Mouse (Mus musculus) intestine, embryonic 16.5 days (tissue): Measurements from ENCODE around the gene Fam3a. TPM values are rescaled to one million over a fixed set of nuclear protein-coding genes. Genes with fewer than 3 reads are reported as not detected.

Experiments used
- ATAC-seq: fragments of 200-750 bp; cut with Nextera tagmentation; 2 replicates; pipeline ENCODE4 v1.8.0; 2017; ENCODE audit warnings: moderate TSS enrichment, moderate library complexity
- H3K27ac ChIP-seq: fragments of 300-500 bp; sonication (generic); 2 replicates; pipeline ENCODE4 v1.5.1; 2014; ENCODE audit warnings: mild to moderate bottlenecking, low read length
- H3K27me3 ChIP-seq: fragments of 300-500 bp; sonication (generic); replicated peaks from 2 replicates; pipeline ENCODE4 v1.6.1; 2014; ENCODE audit warnings: low read length, control low read depth, mixed read lengths; ENCODE audit not compliant: control insufficient read depth, insufficient read depth
- H3K36me3 ChIP-seq: fragments of 300-500 bp; sonication (generic); 2 replicates; pipeline ENCODE4 v1.6.1; 2014; ENCODE audit warnings: low read length, control low read depth; ENCODE audit not compliant: control insufficient read depth, insufficient read depth
- H3K4me1 ChIP-seq: fragments of 300-500 bp; sonication (generic); 2 replicates; pipeline ENCODE4 v1.6.1; 2014; ENCODE audit warnings: low read length, control low read depth, mixed read lengths; ENCODE audit not compliant: control insufficient read depth, insufficient read depth
- H3K4me2 ChIP-seq: fragments of 300-500 bp; sonication (generic); 2 replicates; pipeline ENCODE4 v1.6.1; 2014; ENCODE audit warnings: low read depth, low read length, control low read depth
- H3K4me3 ChIP-seq: fragments of 300-500 bp; sonication (generic); 2 replicates; pipeline ENCODE4 v1.5.1; 2014; ENCODE audit warnings: mild to moderate bottlenecking, low read length
- H3K9ac ChIP-seq: fragments of 300-500 bp; sonication (generic); 2 replicates; pipeline ENCODE4 v1.6.1; 2014; ENCODE audit warnings: low read depth, low read length
- H3K9me3 ChIP-seq: fragments of 300-500 bp; sonication (generic); 2 replicates; pipeline ENCODE4 v1.6.1; 2016; ENCODE audit warnings: low read length, control low read depth; ENCODE audit not compliant: control insufficient read depth
- WGBS: fragments of 180-500 bp; shearing (Covaris S2); extraction: QIAGEN DNeasy Blood & Tissue Kit; methylation state at CpG from one replicate; pipeline ENCODE4 v1.1.7; 2014; 5-methylcytosine and 5-hydroxymethylcytosine counted together
- polyA plus RNA-seq: library from polyadenylated mRNA; unstranded; fragments of >200 nt; fragmentation: Nextera tagmentation; extraction: Ambion mirVana; gene quantifications from 2 replicates; pipeline ENCODE4 v1.2.1, GENCODE M21; 2015

Gene Fam3a
- 30.6 and 34.6 TPM in 2 replicates for polyA plus RNA-seq

DNA sequence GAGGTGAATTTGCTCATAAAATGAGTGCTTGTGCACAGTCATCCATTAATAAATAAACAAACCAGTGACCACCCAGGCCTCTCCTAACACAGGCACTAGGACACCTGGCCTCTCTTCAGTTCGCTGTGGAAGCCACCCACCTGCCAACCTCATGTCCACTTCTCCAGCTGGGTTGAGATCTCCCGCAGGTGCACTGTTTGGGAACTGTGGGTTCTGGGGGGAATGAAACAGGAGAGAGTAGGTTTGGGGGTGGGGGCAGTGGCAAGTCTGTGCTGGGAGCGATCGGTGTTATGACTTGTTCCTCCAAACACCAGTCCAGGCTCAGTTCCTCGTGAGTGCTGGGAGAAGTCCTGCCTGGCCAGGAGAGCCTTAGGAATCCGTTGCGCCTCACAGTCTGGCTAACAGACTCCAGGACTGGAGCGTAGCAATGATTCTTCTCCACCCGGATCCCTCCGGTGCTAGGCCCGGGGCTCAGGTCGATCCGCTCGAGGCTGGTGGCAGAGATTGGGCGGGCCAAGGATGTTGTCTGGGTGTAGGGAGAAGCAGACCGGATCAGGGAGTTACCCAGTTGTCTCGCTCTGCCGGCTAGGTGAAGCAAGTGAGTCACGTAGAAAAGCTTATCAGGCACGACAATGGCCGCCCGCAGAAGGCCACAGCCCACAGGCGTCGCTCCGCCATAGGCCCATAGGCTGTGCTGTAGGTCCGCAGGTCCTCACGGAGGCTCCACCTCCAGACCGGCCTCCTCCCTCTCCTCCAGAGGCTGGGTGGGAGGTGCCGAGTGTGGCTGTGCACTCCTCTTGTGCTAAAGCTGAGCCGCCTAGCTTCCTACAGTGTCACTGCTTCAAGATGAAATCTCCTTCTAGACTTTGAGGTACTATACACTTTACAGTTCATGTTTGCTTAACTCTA lies at the start of gene Fam3a, which contains the start of gene Ikbkg:
Fam3a (minus strand) TSS at position 738 of the 909 bp plus-strand sequence.
Ikbkg (plus strand) TSS at position 756 of the 909 bp plus-strand sequence.
- H3K9ac ChIP-seq = peak within 1 kb of the TSS; percentile 80
- H3K9me3 ChIP-seq = no peaks in the 10 kb centered on the region
- peak within 1 kb of the TSS; percentile 64 for H3K4me2 ChIP-seq
- H3K27ac ChIP-seq = peak within 1 kb of the TSS; percentile 86
- 11% methylated on average over 29 of the region's 30 CpGs for WGBS
- ATAC-seq = peak; percentile 100
- H3K36me3 ChIP-seq = no peaks in the 10 kb centered on the region
- peak within 1 kb of the TSS; percentile 58 for H3K4me3 ChIP-seq
- H3K4me1 ChIP-seq = no peaks in the 10 kb centered on the region
- H3K27me3 ChIP-seq = no peaks in the 10 kb centered on the region

GRCm38 (mm10) chrX:74429290-74429821 lies 36.3 kb upstream of the Fam3a start:
- Histone ChIP-seq H3K9me3 (no peaks in the 10 kb centered on the region), H3K9ac (peak overlapping the region; percentile 71), H3K36me3 (no peaks in the 10 kb centered on the region), H3K4me1 (no peaks in the 10 kb centered on the region), H3K4me2 (peak overlapping the region; percentile 63), H3K27me3 (no peaks in the 10 kb centered on the region), H3K4me3 (peak overlapping the region; percentile 60), H3K27ac (peak overlapping the region; percentile 89)
- WGBS = 21% methylated on average over 22 of the region's 22 CpGs
- ATAC-seq = peak; percentile 82

DNA sequence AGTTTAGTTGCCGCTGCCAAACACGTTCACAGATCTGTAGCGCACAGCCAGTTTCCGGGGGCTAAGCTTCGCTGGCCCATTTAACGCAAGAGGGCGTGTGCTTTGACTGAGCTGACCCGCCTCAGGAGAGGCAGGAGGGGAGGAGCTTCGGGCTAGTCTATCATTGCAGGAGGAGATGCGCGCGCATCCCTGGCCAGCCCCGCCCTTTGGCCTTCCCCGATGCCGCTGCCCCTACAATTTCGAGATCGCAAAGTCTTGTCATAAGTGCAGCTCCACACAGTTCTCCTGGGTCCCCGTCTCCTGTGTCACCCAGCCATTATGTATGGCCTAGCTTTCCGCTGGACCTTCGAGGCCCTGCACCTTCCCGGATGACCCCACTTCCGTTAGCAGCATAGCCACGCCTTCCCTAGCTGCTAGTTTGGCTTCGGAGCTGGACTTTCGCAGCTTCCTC lies 35.8 kb upstream of the Fam3a start, which contains the start of gene G6pdx:
G6pdx (minus strand) TSS at position 369 of the 451 bp plus-strand sequence.
- Histone ChIP-seq H3K36me3 (no peaks in the 10 kb centered on the region), H3K4me3 (peak within 1 kb of the TSS; percentile 60), H3K9ac (peak within 1 kb of the TSS; percentile 71), H3K4me2 (peak within 1 kb of the TSS; percentile 63), H3K27ac (peak within 1 kb of the TSS; percentile 89), H3K4me1 (no peaks in the 10 kb centered on the region), H3K27me3 (no peaks in the 10 kb centered on the region), H3K9me3 (no peaks in the 10 kb centered on the region)
- WGBS = 11% methylated on average over 25 of the region's 25 CpGs
- peak; percentile 83 for ATAC-seq

- peak; percentile 22 for ATAC-seq
- WGBS = 11% methylated on average over 35 of the region's 35 CpGs
- Histone ChIP-seq H3K9ac (peak overlapping the region; percentile 65), H3K4me1 (no peaks in the 10 kb centered on the region), H3K4me3 (peak overlapping the region; percentile 60), H3K36me3 (no peaks in the 10 kb centered on the region), H3K4me2 (peak overlapping the region; percentile 55), H3K9me3 (no peaks in the 10 kb centered on the region), H3K27ac (peak overlapping the region; percentile 89; the same call in 1 of the 2 replicates), H3K27me3 (no peaks in the 10 kb centered on the region)
Measured at GRCm38 (mm10) chrX:74428146-74428825, 35.2 kb upstream of the Fam3a start.

DNA sequence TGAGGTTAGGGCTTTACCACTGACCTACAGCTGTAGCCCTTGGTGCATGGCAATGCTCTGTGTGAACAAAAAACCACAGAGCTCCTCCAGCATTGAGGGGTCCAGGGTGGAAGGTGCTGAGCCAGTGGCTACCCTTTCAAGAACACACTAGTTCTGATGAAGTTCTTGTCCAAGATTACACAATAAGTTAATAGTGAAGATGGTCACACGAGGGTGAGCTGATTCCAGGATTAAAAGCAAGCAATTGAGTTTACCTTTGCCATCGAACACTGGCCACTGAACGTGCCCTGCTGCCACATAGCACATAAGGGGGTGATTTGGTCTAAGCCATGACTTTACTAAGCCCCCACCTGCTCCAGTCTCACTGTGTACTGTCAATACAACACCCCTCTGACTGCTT lies 34.0 kb upstream of the Fam3a start:
- no peak overlapping the region for H3K4me3 ChIP-seq
- ATAC-seq = no peak
- WGBS = 81% methylated on average over 3 of the region's 3 CpGs
- no peak overlapping the region for H3K9ac ChIP-seq
- H3K27ac ChIP-seq = no peak overlapping the region
- no peak overlapping the region for H3K4me2 ChIP-seq
- H3K4me1 ChIP-seq = no peaks in the 10 kb centered on the region
- H3K9me3 ChIP-seq = no peaks in the 10 kb centered on the region
- no peaks in the 10 kb centered on the region for H3K36me3 ChIP-seq
- no peaks in the 10 kb centered on the region for H3K27me3 ChIP-seq

DNA sequence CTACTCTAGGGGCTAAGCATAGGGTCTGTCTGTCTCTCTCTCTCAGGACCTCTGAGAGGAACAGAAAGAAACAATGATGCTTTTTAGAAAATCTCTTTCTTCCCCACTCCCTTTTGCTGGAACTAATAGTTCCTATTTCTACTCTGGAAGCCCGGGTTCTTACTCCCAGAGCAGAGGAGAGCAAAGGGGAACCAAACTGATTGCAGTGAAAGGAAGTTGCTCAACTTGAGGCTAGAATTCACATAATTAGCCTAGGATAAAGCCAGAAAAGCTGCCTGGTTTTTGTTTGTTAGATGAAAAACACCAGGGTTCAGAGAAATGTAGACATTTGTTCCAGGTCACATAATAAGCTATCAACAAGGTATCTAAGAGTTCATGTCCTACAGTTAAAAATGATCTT lies 33.2 kb upstream of the Fam3a start:
- Histone ChIP-seq H3K4me3 (no peak overlapping the region), H3K36me3 (no peaks in the 10 kb centered on the region), H3K4me1 (no peaks in the 10 kb centered on the region), H3K9ac (no peak overlapping the region), H3K27ac (no peak overlapping the region), H3K9me3 (no peaks in the 10 kb centered on the region), H3K4me2 (no peak overlapping the region), H3K27me3 (no peaks in the 10 kb centered on the region)
- 77% methylated on average over 1 of the region's 1 CpGs for WGBS
- no peak for ATAC-seq

- Histone ChIP-seq H3K27me3 (no peaks in the 10 kb centered on the region), H3K9ac (no peak overlapping the region), H3K4me2 (no peak overlapping the region), H3K9me3 (no peaks in the 10 kb centered on the region), H3K27ac (no peak overlapping the region), H3K4me3 (no peak overlapping the region), H3K4me1 (no peaks in the 10 kb centered on the region), H3K36me3 (no peaks in the 10 kb centered on the region)
- no peak for ATAC-seq
- 75% methylated on average over 4 of the region's 4 CpGs for WGBS
Measured at GRCm38 (mm10) chrX:74425195-74425594, 32.1 kb upstream of the Fam3a start.

DNA sequence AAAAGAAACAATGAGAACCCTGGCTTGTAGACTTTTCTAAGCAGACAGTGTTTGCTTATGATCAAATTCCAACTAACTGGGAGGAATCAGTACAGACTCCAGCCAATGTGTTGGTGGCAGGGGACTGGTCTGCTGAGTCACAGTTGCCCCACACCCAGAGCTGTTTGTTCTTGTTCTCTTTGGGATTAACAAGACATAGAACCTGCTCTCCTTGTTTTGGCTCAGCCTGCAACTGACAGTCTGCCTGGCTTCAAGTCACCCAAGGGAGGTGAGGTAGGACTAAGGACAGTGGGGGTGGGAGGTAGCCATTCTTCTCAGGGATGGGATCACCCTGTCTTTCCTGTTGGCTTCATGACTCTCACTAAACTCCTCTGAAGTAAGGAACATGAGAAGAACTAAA lies 31.4 kb upstream of the Fam3a start:
- Histone ChIP-seq H3K4me1 (no peaks in the 10 kb centered on the region), H3K27ac (no peak overlapping the region), H3K9ac (no peak overlapping the region), H3K27me3 (no peaks in the 10 kb centered on the region), H3K4me3 (no peak overlapping the region), H3K9me3 (no peaks in the 10 kb centered on the region), H3K4me2 (no peak overlapping the region), H3K36me3 (no peaks in the 10 kb centered on the region)
- ATAC-seq = peak; percentile 45; the same call in 1 of the 2 replicates

- H3K9ac ChIP-seq = no peak overlapping the region
- H3K9me3 ChIP-seq = no peaks in the 10 kb centered on the region
- no peak overlapping the region for H3K4me3 ChIP-seq
- no peak overlapping the region for H3K27ac ChIP-seq
- H3K27me3 ChIP-seq = no peaks in the 10 kb centered on the region
- no peaks in the 10 kb centered on the region for H3K4me1 ChIP-seq
- H3K36me3 ChIP-seq = no peaks in the 10 kb centered on the region
- no peak overlapping the region for H3K4me2 ChIP-seq
- peak; percentile 48 for ATAC-seq
Measured at GRCm38 (mm10) chrX:74413377-74413776, 20.3 kb upstream of the Fam3a start.
